Mouse (Mus musculus) hindbrain, postnatal 0 days (tissue): ENCODE measurements at regions not wholly inside any gene's neighbourhood (a gene's known extent, or its start where the extent isn't known, plus 50 kb on each side); places are given as distances from the start of the nearest gene placed in this dataset.
A peak's percentile ranks its signal among the peaks of the same experiment; 100 is the strongest.

ENCODE experiments used
- ATAC-seq: fragments of 200-750 bp; cut with Nextera tagmentation; 2 replicates; pipeline ENCODE4 v1.8.0; 2017; ENCODE audit warnings: mild to moderate bottlenecking, moderate TSS enrichment, moderate library complexity
- DNase-seq: peaks from one replicate; pipeline ENCODE4 v3.0.0-alpha.2; 2015; ENCODE audit warnings: low spot score
- H3K27ac ChIP-seq: fragments of 300-500 bp; sonication (generic); 2 replicates; pipeline ENCODE4 v1.5.1; 2014; ENCODE audit warnings: mild to moderate bottlenecking
- H3K27me3 ChIP-seq: fragments of 300-500 bp; sonication (generic); 2 replicates; pipeline ENCODE4 v1.6.1; 2014; ENCODE audit warnings: low read length, mixed read lengths; ENCODE audit not compliant: insufficient read depth
- H3K36me3 ChIP-seq: fragments of 300-500 bp; sonication (generic); 2 replicates; pipeline ENCODE4 v1.6.1; 2014; ENCODE audit warnings: low read length, mixed read lengths; ENCODE audit not compliant: insufficient read depth
- H3K4me1 ChIP-seq: fragments of 300-500 bp; sonication (generic); 2 replicates; pipeline ENCODE4 v1.6.1; 2014; ENCODE audit warnings: antibody characterized with exemption, low read length, mixed read lengths; ENCODE audit not compliant: insufficient read depth
- H3K4me2 ChIP-seq: fragments of 300-500 bp; sonication (generic); 2 replicates; pipeline ENCODE4 v1.6.1; 2014; ENCODE audit warnings: low read depth, mild to moderate bottlenecking, low read length, moderate library complexity, mixed read lengths
- H3K4me3 ChIP-seq: fragments of 300-500 bp; sonication (generic); 2 replicates; pipeline ENCODE4 v1.5.1; 2014; ENCODE audit warnings: low read length
- H3K9ac ChIP-seq: fragments of 300-500 bp; sonication (generic); replicated peaks from 2 replicates; pipeline ENCODE4 v1.6.1; 2014; ENCODE audit warnings: mild to moderate bottlenecking, low read length, moderate library complexity, mixed read lengths
- H3K9me3 ChIP-seq: fragments of 300-500 bp; sonication (generic); 2 replicates; pipeline ENCODE4 v1.6.1; 2016; ENCODE audit warnings: low read length, mixed read lengths
- CTCF ChIP-seq: IDR thresholded peaks from 2 replicates; pipeline ENCODE4 v1.5.1; 2016; ENCODE audit warnings: antibody characterized with exemption, control low read depth, low read depth
- whole genome bisulfite sequencing: fragments of 180-500 bp; shearing (Covaris S2); extraction: QIAGEN DNeasy Blood & Tissue Kit; methylation state at CpG from one replicate; pipeline ENCODE4 v1.1.7; 2014; 5-methylcytosine and 5-hydroxymethylcytosine counted together

GRCm38 (mm10) chr6:127330015-127330705 lies 116.5 kb upstream of the Parp11 start:
- peak overlapping the region; percentile 78 for H3K4me2 ChIP-seq
- no peaks in the 10 kb centered on the region for H3K36me3 ChIP-seq
- H3K27me3 ChIP-seq: no peaks in the 10 kb centered on the region
- ATAC-seq: peak; percentile 96
- DNase-seq: peak; percentile 89
- peak overlapping the region; percentile 44 for H3K4me3 ChIP-seq
- H3K4me1 ChIP-seq: peaks cover 13% of the 10 kb centered on the region
- peak overlapping the region; percentile 58 for H3K9ac ChIP-seq
- H3K9me3 ChIP-seq: no peaks in the 10 kb centered on the region
- TF ChIP-seq CTCF: no peak
- H3K27ac ChIP-seq: peak overlapping the region; percentile 74
- under 1% methylated on average over 46 of the region's 46 CpGs for WGBS

GRCm38 (mm10) chr6:127331091-127331490 lies 115.5 kb upstream of the Parp11 start:
- H3K9me3 ChIP-seq: no peaks in the 10 kb centered on the region
- no peaks in the 10 kb centered on the region for H3K27me3 ChIP-seq
- H3K4me1 ChIP-seq: peaks cover 15% of the 10 kb centered on the region
- H3K27ac ChIP-seq: no peak overlapping the region
- WGBS: 69% methylated on average over 5 of the region's 5 CpGs
- no peak for DNase-seq
- H3K4me2 ChIP-seq: no peak overlapping the region
- no peak for TF ChIP-seq CTCF
- no peak overlapping the region for H3K4me3 ChIP-seq
- H3K9ac ChIP-seq: no peak overlapping the region
- no peak for ATAC-seq
- H3K36me3 ChIP-seq: no peaks in the 10 kb centered on the region

GRCm38 (mm10) chr6:127334256-127334655 lies 112.4 kb upstream of the Parp11 start:
- DNase-seq: no peak

GRCm38 (mm10) chr6:127335462-127335886 lies 111.2 kb upstream of the Parp11 start:
- no peaks in the 10 kb centered on the region for H3K27me3 ChIP-seq
- 43% methylated on average over 7 of the region's 7 CpGs for WGBS
- no peak overlapping the region for H3K4me2 ChIP-seq
- TF ChIP-seq CTCF: no peak
- ATAC-seq (no peak), DNase-seq (no peak)
- H3K9ac ChIP-seq: no peak overlapping the region
- no peaks in the 10 kb centered on the region for H3K36me3 ChIP-seq
- H3K27ac ChIP-seq: no peak overlapping the region
- no peak overlapping the region for H3K4me3 ChIP-seq
- no peaks in the 10 kb centered on the region for H3K9me3 ChIP-seq
- peaks cover 21% of the 10 kb centered on the region; the same call in 1 of the 2 replicates for H3K4me1 ChIP-seq

More at GRCm38 (mm10) chr6:127334256-127334655, 112.4 kb upstream of the Parp11 start:
- Histone ChIP-seq H3K9ac (no peak overlapping the region), H3K4me3 (no peak overlapping the region), H3K9me3 (no peaks in the 10 kb centered on the region), H3K4me2 (no peak overlapping the region), H3K4me1 (peaks cover 31% of the 10 kb centered on the region), H3K36me3 (no peaks in the 10 kb centered on the region), H3K27me3 (no peaks in the 10 kb centered on the region), H3K27ac (no peak overlapping the region)
- no peak for TF ChIP-seq CTCF
- no peak for ATAC-seq
- 91% methylated on average over 6 of the region's 6 CpGs for WGBS

GRCm38 (mm10) chr6:127335996-127336660 lies 110.5 kb upstream of the Parp11 start:
- no peak for TF ChIP-seq CTCF
- Histone ChIP-seq H3K27ac (peak overlapping the region; percentile 64; the same call in 1 of the 2 replicates), H3K9ac (no peak overlapping the region), H3K36me3 (no peaks in the 10 kb centered on the region), H3K4me2 (no peak overlapping the region), H3K9me3 (no peaks in the 10 kb centered on the region), H3K27me3 (no peaks in the 10 kb centered on the region), H3K4me1 (peaks cover 18% of the 10 kb centered on the region; the same call in 1 of the 2 replicates), H3K4me3 (no peak overlapping the region)
- DNase-seq: peak; percentile 3
- WGBS: 26% methylated on average over 12 of the region's 12 CpGs
- no peak for ATAC-seq

GRCm38 (mm10) chr6:127336681-127337397 lies 109.8 kb upstream of the Parp11 start:
- peak; percentile 37 for DNase-seq
- H3K27me3 ChIP-seq: no peaks in the 10 kb centered on the region
- no peaks in the 10 kb centered on the region for H3K36me3 ChIP-seq
- H3K4me3 ChIP-seq: no peak overlapping the region
- WGBS: 16% methylated on average over 15 of the region's 15 CpGs
- H3K4me1 ChIP-seq: peaks cover 18% of the 10 kb centered on the region; the same call in 1 of the 2 replicates
- no peak overlapping the region for H3K4me2 ChIP-seq
- peak; percentile 63 for ATAC-seq
- H3K27ac ChIP-seq: peak overlapping the region; percentile 64
- no peak for TF ChIP-seq CTCF
- no peaks in the 10 kb centered on the region for H3K9me3 ChIP-seq
- no peak overlapping the region for H3K9ac ChIP-seq
